ENCODE assay signal across 1 mouse cellular context in the genomic region with DNA sequence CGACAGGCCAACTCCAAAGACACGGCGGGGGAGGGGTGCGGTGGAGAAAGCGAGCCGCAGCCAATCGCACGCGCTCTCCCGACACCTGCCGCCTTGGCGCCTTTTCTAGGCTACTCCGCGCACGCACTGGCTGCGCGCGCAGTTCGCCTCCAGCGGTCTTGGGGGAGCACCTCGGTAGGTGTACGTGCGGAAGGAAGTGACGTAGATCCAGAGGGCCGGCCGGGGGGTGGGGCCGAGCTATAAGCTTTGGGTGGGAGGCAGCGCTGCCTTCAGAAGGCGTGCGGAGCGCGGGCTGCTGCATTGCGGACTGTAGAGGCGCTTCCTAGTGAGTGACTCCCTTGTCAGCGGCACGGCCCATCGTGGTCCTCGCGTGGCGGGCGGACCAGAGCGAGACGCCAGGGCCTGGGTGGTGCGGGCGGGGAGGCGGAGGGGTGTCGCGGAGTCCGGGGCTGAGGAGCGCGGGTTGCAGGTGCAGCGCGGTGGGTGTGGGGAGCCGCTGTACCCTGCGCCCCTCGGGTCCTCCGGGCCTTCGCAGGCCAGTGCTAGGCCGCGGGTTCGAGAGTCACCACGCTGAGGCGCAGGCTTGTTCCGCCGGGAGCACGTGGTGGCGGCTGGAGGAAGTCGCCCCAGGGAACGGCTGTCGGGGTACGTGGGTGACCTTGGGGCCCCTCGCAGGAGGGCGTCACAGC.
TF ChIP-seq lines count a peak whose summit lies in the region.

A gene (plus strand): TSS at position 209 of the 689 bp plus-strand sequence.

TF ChIP-seq in MEL, 35 proteins besides CTCF, POLR2A, EP300 and RAD21 (continued from another document):
- peak; percentile 69 for TF ChIP-seq USF1 (IDR thresholded peaks at IDR 0.05; ENCODE audit: low read depth, low read length)
- peak; percentile 80 for TF ChIP-seq TCF12 (IDR thresholded peaks at IDR 0.05; ENCODE audit: low read depth, low read length)
- peak; percentile 99 for TF ChIP-seq NELFE (IDR thresholded peaks at IDR 0.05; ENCODE audit: low read depth, low read length)
- TF ChIP-seq TBP (IDR thresholded peaks at IDR 0.05; ENCODE audit: low read depth, low read length) = peak; percentile 96
- TF ChIP-seq MEF2A (IDR thresholded peaks at IDR 0.05; ENCODE audit: extremely low read depth, insufficient replicate concordance, low read depth, low read length, poor library complexity, severe bottlenecking) = no peak
- TF ChIP-seq CHD2 (IDR thresholded peaks at IDR 0.05; ENCODE audit: low read length) = no peak
- no peak; the same call in 1 of the 2 replicates for TF ChIP-seq BHLHE40 (IDR thresholded peaks at IDR 0.05; ENCODE audit: borderline replicate concordance, low read depth, low read length)
- no peak; the same call in 1 of the 2 replicates for TF ChIP-seq KAT2A (conservative IDR thresholded peaks at IDR 0.05; ENCODE audit: low read depth, low read length)
- peak; percentile 99 for TF ChIP-seq ZMIZ1 (IDR thresholded peaks at IDR 0.05; ENCODE audit: low read depth, low read length)
